Mouse (Mus musculus) right cerebral cortex, adult 2 months (tissue): ENCODE measurements at regions not wholly inside any gene's neighbourhood (a gene's known extent, or its start where the extent isn't known, plus 50 kb on each side); places are given as distances from the start of the nearest gene placed in this dataset.

Experiments
- DNase-seq, 2 experiments: peaks; one replicate each; pipeline ENCODE4 v3.0.0; 2021 to 2022; ENCODE audit warnings: low spot score in 2 of 2

DNA sequence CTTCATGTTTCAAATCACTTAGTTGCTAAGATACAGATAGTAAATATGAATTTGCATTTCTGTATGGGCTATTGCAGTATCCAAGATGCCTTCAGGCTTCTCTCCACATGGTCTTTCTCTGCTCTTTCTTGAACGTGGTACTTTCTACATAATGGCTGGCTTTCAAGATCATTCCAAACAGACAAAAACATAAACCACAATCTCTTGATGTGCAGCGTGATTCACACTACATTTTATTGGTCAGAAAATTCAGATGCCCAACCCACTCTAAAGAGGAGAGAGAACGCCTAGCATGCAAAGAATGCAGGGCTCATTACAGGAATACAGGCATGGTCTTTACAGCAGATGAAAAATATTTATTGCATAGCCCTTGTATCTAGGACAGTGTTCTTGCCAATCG, 235.2 kb downstream of the Papss1 start:
- no peak for DNase-seq

DNA sequence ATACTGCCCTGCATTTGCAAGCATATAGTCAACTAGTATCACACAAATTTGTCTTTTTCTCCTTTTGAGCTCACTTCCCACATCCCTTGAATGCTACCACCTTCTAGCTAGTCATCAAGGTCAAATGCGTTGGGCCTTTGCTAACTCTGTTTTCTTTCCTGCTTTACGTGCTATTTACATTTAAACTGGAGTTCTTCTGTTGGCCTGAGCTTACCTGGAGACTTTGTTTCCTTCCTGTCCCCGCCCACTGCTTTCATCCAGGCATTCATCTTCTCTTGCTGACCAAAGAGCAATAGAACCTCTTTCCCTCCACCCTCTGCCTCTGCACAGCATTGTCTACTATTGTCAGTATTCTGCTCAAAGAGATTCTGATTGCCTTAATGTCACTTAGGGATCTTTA, 237.0 kb downstream of the Papss1 start:
- no peak for DNase-seq

DNA sequence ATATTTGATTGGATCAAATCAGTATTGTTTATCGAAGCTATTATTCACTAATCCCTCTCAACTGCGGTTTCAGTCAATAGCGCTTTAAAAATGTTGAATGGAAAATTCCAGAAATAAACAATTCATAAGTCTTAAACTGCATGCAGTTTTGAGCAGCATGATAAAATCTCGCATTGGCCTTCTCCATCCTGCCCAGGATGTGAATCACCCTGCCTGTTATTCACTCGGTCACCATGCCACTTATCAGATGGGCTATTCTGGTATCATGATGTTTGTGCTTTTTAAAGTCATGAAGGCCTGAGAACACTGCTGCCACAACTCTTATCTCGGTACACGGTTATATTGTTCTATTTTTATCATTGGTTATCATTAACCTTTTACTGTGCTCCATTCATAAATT, 238.3 kb downstream of the Papss1 start:
- no peak for DNase-seq

DNA sequence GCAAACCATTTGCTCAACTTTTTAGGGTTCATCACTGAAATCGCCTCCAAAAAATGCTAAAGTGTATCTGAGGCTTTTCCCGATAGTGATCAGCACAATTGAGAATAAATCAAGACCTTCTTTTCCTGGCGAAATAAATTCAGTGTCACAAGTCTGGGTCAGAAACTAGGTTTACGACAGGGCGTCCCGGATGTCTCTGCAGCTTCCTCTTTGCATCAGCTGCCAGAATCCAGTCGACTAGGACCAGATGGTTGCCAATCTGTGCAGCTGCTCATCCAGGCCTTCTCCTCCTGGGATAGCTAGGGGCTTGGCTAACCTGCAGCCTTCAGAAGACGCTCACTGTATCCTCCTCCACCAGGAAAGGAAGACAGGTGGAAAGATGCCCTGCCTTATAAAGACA, 243.6 kb downstream of the Papss1 start:
- no peak for DNase-seq

DNA sequence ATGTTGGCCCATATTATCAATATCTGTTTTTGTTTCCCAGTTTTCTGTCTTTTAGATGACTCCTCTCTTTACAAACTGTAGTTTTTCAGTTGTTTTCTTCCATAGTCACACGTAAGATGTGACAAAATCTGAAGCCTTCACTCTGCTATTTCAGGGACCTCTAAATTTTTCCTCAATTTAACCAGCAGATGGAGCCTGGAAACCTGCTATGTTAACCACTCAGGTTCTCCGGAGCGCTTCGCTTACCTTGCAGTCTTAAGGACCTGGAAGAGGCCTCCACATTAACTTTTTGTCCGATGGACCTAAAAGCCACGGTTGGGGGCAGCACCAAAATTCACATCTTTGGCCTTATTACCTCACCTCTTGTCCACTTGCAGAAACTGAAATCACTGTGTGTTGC, 248.4 kb downstream of the Papss1 start:
- DNase-seq = peak; percentile 17 to 26

DNA sequence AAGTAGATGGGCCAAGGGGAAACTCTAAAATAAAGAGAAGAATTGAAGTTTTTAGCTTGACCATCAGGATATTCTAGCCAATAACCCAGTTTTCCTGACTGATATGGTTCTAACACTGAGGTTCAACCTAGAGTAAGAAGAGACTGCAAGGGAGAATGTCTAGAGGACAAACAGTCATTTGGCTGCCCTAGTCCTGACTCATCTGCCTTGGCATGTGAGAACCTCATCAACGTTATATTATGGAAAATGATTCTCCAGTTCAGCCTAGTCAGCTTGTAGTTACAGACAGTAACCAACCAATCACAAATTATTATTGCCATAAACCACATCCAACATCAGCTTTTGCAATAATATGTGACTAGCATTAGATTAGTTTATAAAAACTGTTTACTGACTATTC, 254.2 kb downstream of the Papss1 start:
- DNase-seq = no peak

DNA sequence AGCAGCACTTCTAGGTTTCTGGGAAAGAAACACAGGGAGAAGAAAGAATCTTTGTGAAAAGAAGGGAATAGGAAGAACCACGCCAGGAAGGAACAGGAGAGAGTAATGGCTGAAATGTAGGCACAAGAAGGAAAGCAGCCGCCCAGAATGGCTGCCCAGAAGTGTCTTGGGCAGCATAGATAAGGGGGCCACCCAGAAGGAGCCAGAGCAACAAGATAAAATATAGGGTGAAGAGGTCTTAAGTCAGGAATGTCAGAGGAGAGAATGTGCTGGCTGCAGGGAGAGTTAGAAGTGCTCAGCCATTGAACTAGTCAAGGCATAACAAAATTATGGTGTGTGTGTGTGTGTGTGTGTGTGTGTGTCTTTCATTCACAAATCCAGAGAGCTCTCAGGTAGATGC, 227.7 kb upstream of the Dkk2 start:
- DNase-seq = no peak

DNA sequence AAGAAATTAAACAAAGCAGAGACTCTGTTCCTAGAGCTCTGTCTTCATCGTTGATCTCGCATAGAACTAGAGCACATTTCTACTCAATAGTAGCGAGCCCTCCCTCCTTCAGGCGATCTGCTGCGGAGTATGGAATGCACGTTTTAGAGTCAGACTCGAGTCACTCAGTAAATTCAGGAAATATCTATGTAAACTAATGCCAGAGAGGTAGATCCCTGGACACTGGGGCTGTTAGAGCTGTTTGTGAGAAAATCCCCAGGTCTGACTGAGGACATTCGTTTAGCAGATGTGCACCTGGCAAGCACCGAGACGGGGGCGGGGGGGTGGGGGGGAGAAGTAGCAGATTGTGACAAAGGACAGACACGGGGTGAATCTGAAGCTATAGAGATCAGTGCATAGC, 226.0 kb upstream of the Dkk2 start:
- DNase-seq = no peak

DNA sequence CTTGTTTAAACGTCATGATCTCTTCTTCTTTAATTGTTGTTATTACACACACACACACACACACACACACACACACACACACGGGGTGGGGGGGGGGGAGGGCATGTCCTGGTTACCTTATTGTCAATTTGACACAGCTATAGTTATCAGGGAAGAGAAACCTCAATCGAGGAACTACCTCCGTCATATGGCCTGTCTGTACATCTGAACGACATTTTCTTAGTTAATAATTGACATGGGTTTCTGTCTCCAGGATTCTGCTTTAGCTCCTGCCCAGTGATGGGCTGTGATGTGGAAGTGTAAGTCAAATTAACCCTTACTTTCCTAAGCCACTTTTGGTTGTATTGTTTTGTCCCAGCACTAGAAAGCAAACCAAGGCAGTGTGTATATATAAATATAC, 220.0 kb upstream of the Dkk2 start:
- DNase-seq = no peak

DNA sequence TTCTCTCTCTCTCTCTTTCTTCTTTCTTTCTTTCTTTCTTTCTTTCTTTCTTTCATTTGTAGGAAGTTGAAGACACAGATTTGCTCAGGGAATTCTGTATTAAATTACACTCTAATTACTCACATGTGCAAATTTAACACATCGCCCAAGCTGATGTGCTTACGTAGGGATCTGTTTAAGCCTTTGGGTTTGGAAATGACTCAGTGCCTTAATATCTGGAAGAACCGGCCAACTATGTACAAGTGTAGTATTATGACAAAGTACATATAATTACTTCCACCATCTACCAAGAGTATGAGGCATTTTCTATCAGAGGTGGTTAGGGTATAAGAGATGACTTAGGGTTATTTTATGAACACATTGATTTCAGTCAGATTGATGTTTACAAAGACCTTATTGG, 217.8 kb upstream of the Dkk2 start:
- DNase-seq = no peak

DNA sequence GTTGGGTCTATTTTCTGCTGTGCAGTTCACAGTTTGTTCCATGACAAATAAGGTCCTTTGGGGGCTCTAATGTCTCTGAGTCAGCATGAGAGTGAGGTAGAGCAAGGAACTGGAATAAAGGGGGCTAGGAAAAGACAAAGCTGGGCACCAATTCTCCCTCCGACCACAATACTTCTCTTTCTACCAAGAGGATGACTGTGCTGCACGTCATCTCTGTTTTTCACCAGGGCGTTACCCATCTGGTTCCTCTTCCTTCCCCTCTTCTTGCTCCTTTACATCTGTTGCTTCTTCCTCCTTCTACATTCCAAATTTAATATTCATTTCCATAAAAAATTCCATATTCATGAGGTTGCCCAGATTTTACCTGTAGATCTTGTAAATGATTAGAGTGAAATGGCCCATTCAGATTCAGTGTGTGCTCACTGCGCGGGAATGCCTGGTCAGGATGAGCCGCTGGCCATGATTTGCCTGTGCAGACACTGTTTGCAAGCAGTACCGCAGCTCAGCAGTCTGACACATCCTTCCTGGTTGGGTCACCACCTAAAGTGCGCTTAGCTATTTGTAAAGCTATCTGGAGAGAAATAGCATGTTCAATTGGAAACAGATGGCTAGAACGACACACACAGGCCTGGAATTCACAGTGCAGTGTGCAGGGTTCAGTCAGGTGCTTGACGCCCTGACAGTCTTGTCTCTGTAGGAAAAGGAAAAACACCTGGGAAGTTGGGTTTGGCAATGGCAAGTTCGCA, 216.7 kb upstream of the Dkk2 start:
- peak in 1 of 2 experiments; percentile 2 for DNase-seq

DNA sequence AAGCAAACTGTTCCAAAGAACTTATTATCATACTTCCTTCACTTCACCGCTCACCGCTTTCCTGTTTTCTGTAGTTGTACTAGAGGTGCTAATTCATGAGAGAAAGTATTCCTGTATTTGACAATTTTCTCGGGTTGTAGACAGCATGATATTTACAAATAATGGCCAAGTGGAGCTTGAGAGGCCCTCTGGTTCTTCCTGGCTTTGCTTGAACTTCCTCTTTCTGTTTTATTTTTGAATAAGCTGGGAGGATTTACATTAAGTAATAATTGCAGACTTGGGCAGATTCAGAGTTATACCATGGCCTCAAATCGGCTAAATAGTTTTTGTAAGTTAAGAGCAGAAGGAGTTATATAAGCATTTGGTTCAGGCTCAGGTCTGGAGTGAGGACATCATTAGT, 215.8 kb upstream of the Dkk2 start:
- no peak for DNase-seq

DNA sequence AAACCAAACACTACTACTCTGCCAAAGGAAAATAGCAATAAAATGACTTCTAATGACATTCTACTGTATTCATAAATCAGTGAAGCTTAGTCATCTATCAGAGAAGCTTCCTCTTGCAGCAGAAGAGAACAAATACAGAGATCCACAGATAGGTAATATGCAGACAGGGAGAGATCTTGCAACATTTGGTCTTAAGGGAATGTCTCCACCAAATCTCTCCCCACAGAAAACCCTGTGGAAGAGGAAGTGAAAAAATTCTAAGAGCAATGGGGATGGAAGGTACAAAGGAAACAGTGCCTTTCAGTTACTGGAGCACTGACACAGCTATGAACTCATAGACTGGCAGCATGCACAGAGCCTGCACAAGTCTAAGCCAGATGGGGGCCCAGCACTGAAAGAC, 202.4 kb upstream of the Dkk2 start:
- DNase-seq = no peak

DNA sequence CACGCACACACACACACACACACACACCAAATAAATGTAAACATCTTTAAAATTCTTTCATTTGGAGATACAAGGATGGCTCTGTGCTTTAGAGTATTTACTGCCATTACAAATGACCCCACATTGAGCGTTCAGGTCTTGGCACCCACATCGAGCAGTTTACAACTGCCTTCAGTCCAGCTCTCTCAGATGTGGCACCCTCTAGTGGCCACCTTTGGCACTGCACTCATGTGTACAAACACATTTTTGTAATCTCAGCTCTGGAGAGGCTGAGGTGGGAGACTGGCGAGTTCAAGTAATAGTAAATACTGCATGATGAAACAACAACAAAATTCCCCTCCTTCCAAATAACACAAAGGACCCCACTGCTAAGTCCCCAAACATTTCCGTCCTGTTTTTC, 198.6 kb upstream of the Dkk2 start:
- DNase-seq = no peak

DNA sequence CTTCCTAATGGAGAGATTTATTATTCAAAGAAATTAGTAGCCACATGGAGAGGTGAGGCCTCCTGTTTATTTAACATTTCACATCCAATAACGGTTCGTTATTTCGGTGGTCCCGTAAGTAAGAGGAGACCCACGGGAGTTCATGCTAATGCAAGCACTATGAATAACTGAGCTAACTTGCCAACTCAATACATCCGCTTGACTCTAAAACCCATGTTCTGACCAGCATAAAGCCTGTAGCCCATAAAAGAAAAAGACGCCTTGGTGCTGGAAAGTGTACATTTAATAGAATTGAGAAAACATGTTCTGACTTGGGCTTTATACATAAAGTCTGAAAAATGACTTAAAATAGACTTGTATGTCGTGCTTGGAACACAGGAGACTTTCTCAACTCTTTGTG, 198.1 kb upstream of the Dkk2 start:
- DNase-seq = no peak

DNA sequence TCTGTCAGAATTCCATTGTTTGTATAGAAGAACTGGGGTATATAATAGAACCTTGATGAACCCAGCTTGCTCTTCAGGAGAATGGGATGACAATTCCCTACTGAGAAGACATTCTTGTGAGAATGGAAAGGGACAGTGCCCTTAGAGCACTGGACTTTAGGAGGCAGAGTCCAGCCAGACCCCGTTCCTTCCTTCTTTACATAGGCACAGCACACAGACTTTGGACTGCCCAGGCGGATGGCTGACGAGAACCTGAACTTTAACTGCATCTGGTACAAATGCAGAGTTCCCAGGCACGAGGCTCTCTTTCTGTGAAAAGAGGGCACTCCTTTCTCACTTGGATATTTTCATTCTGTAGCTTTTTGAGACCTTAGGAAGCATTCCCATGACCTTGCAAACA, 197.4 kb upstream of the Dkk2 start:
- DNase-seq = no peak

DNA sequence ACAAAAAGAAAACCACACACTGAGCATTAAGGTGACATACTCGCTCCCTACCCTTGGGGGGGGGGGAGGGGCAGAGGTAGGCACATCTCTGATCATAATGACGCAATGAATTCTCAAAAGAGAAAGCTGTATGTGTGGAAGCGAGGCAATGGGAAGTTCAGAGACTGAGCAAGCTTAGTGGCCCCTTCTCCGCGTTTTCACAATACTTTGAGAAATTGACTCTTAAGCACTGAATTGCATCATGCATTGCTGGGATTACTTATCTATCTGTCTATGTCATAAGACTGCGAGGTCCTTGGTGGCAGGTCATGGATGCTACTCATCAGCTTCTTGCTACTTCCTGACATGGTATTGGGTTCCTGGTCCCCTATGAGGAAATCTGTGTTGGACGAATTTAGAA, 193.2 kb upstream of the Dkk2 start:
- no peak for DNase-seq

DNA sequence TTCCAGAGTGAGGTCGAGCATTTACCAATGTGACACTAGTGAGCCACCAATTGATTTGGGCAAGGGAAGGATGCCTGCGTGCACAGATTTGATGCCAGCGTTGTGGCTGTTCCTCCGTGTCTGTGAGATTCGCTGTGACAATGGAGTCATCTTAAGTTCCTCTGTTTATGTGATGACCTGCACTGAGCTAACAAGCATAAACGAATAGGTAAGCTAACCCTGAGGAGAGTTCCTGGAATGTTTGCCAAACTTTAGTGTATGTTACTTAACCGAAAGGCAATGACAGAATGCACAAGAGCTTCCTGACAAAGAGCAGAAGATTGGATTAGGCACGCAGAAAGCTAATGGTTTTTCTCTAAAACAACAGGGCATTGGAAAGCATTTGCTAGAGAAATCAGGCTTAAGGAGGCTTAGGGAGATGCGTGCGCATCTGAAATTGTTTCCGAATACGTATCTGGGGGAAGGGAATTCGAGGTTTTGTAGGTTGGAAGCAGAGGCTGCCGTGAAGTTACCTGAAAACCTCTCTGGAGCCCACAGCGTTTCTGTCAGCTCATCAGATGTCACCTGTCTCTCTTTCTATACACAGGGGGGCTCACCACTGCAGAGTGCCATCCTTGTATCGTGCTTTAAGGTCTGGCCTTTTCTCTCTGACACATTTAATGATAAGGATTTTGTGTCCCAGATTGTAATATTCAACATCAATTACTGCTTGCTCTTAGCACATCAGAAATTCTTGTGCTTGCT, 191.9 kb upstream of the Dkk2 start:
- no peak for DNase-seq

DNA sequence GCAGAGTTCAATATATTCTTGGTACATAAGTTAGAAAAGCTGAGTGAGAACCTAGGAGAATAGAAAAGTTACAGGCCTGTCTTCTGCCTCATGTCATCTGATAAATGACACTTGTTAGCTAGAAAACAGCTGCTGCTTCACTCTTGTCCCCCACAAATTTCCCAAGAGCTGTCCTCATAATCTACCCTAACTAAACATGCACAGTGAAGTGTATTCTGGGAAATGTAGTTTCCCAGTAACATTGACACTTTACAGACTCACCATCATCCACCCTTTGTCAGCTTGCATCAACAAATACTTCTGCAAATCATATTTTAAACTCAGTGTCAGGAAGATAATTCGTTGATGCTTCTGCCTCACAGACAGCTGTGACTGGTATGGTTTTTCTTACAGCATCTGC, 190.0 kb upstream of the Dkk2 start:
- DNase-seq = no peak

DNA sequence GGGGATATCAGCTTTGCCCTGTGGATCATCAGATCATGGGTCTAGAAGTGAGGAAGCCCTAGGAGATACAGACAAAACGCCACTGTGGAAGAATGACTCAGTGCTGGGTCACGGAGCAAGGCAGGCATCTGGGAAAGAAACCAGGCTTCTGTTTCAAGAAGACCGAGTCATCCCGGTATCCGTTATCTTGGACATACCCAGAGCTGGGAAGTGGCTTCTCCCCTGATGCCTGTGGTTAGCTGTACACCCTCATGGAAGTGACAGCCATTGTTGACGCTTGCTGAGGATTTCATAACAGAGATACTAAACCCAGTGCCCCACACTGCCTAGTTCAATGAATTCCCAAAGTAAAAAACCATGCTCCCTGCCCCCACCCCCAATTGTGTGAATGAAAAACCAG, 171.6 kb upstream of the Dkk2 start:
- no peak for DNase-seq

DNA sequence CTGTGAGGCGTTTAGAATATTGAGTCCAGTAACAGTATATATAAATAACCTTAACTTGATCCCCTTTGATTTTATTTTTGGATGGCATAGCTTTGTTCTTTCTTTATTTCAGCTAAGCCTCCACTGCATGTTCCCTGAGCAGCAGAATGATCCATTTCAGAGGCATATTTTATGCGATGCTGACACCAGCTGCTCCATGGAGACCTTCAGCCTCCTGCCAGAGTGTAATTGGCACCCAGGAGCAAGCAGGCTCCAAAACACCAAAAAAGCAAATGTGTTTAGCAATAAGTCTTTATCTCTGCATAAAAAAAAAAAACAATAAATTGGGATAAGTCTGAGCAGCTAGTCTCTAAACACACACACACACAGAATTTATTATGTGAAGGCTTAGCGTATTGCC, 170.7 kb upstream of the Dkk2 start:
- no peak for DNase-seq

DNA sequence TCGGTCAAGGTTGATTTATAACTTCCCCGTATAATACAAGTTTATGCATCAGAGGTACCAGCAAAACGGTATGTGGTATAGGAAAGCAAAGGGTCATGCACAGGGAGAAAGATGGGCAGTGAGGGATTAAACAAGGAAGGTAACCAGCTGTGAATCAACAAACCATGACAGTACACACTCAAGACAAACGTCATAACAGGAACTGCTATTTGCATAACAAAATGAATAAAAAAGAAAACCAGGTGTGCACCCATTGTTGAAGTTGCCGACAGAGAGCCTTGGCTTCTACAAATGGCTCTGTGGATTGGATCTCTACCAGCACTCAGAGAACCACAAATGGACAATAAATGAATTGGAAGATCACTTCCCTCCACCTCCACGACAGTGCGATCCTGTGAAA, 170.1 kb upstream of the Dkk2 start:
- no peak for DNase-seq

DNA sequence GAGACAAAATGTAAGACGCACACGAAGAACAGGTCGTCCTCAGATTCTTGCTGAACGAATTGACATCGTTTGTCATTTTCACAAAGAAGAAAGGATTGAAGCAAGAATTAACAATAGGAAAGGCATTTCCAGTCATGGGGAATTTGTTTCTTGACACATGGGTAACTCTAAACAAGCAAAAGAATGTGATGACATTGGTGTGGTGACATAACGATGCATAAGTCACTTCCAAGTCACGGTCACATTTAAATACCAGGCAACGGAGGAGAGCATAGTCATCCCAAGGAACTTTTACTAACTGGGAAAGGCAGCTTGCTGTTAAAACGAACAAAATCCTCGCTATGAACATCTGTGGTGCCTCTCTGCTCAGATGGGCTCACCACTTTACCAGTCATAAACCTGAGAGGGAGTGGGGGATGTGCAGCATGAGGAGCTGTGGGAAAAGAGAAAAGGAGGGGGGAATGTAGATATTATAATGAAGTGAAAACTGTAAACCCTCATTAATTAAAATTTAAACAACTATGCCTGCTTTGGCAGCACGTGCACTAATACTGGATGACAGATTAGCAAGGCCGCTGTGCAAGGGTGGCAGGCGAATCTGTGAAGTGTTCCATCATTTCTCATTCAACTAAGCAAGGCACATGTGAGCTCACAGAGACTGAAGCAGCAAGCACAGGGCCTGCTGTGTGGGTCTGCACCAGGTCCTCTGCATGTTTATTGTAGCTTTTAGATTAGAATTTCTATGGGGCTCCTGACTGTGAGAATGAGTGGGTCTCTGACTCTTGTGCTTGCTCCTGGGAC, 167.2 kb upstream of the Dkk2 start:
- no peak for DNase-seq
